Mouse (Mus musculus): Measurements from ENCODE around the gene Hrc.
A peak's percentile ranks its signal among the peaks of the same experiment; 100 is the strongest.

DNA sequence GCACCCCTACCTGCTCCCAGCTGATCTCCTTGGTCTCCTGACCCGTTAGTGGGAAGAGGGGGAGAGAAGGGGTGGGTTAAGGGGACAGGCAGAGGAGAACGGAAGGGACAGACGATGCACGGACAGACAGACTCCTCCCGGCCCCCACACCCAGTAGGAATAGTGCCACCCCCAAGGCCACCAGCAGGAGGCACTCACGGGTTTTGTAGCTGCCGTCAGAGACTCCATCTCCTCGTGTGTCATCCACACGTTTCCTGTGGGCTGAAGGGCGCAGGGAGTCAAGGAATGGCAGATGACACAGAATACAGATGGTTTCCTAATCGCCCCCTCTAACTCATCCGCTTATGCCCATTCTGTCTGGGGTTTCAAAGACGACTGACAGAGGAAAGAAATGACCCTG, 8.5 kb downstream of the Hrc start:
- TF ChIP-seq CTCF (IDR thresholded peaks at IDR 0.05; ENCODE audit: extremely low read depth, insufficient read depth, low read length) (0 out of 2 replicates have a peak, but pooled peaks have one; percentile 21), POLR2A (IDR thresholded peaks at IDR 0.05; ENCODE audit: extremely low read depth, insufficient read depth, low read length) (no peak)
